ENCODE assay signal across 23 mouse cellular contexts in genomic region chr3:71563820-71564418, GRCm38 (mm10).
DNase-seq lines count a peak whose midpoint lies in the region; ATAC-seq and TF ChIP-seq lines count a peak whose summit lies in the region.
"Had no signal": no experiment of that assay in that cellular context is flagged by ENCODE, and none has a peak within 500 bp of the region (broad histone marks: within the 10 kb centered on the region; RNA-seq: fewer than 3 reads in every experiment).

No protein-coding gene starts in this region.

- intact Hi-C loops in left cerebral cortex, postnatal 36 days (cut with DNase I), result no loop called here

- TF ChIP-seq POLR2A in MEL (IDR thresholded peaks at IDR 0.05; ENCODE audit: control insufficient read depth in 1 of 2, insufficient read depth in 1 of 2, low read depth in 1 of 2, low read length in 2 of 2, poor library complexity in 1 of 2) (no peak), myocyte (IDR thresholded peaks at IDR 0.05; ENCODE audit: insufficient read length, low read depth) (no peak)

- peak overlapping the region; percentile 30 for H3K9ac ChIP-seq in MEL (ENCODE audit: control insufficient read depth, low read depth, low read length, poor library complexity, severe bottlenecking)
- H3K9ac ChIP-seq in forebrain, embryonic 15.5 days (replicated peaks), result no peak overlapping the region
- H3K9ac ChIP-seq: embryonic facial prominence, embryonic 12.5 days; hindbrain, embryonic 13.5 days; limb, embryonic 12.5 days; stomach, embryonic 15.5 days had no signal

- no peak for ATAC-seq in forebrain, embryonic 15.5 days (replicated peaks)
- ATAC-seq: intestine, embryonic 16.5 days had no signal

- H3K79me2 ChIP-seq in MEL (ENCODE audit: control insufficient read depth, insufficient read depth, low read length, poor library complexity) (no peaks in the 10 kb centered on the region), myocyte (ENCODE audit: control insufficient read depth, insufficient read depth) (no peaks in the 10 kb centered on the region)

- no peak for TF ChIP-seq EP300 in MEL (IDR thresholded peaks at IDR 0.05; ENCODE audit: low read depth in 1 of 2, low read length in 2 of 2)

- TF ChIP-seq RAD21 in MEL (IDR thresholded peaks at IDR 0.05; ENCODE audit: low read depth, low read length), result no peak

- H3K4me1 ChIP-seq in MEL (ENCODE audit: control insufficient read depth in 1 of 2, insufficient read depth in 2 of 2, low read length in 2 of 2), result no peaks in the 10 kb centered on the region; a peak in 1 of 4 replicates
- no peaks in the 10 kb centered on the region for H3K4me1 ChIP-seq in erythroblast, embryonic 14.5 days (ENCODE audit: control insufficient read depth)
- no peaks in the 10 kb centered on the region for H3K4me1 ChIP-seq in forebrain, embryonic 15.5 days
- H3K4me1 ChIP-seq: embryonic facial prominence, embryonic 12.5 days; heart, embryonic 10.5 days; hindbrain, embryonic 13.5 days; limb, embryonic 12.5 days; stomach, embryonic 15.5 days had no signal

- DNase-seq in CD4-positive helper T cell, adult 2 months (ENCODE audit: low read depth, low spot score), result peak; percentile 27
- peak; percentile 46 for DNase-seq in MEL (ENCODE audit: low read depth, low spot score)
- no peak for DNase-seq in left cerebral cortex, postnatal 36 days (ENCODE audit: low spot score in 2 of 2)
- no peak for DNase-seq in layer of hippocampus, postnatal 14 days (ENCODE audit: low spot score in 2 of 2)
- DNase-seq: adrenal gland, postnatal 10 days; cerebellum, adult 2 months; gastrocnemius, postnatal 25 days; heart, postnatal 10 days; lung, postnatal 14 days; midbrain, embryonic 14.5 days; right cerebral cortex, adult 18-20 months; thymus, postnatal 25 days had no signal

- H3K27me3 ChIP-seq in MEL (ENCODE audit: control insufficient read depth in 1 of 2, insufficient read depth in 2 of 2, low read length in 2 of 2), result no peaks in the 10 kb centered on the region
- H3K27me3 ChIP-seq in erythroblast, embryonic 14.5 days (ENCODE audit: control insufficient read depth), result no peaks in the 10 kb centered on the region
- H3K27me3 ChIP-seq in myocyte (ENCODE audit: control insufficient read depth, insufficient read depth, insufficient read length), result no peaks in the 10 kb centered on the region
- no peaks in the 10 kb centered on the region for H3K27me3 ChIP-seq in forebrain, embryonic 15.5 days
- H3K27me3 ChIP-seq: embryonic facial prominence, embryonic 12.5 days; hindbrain, embryonic 13.5 days; limb, embryonic 12.5 days; stomach, embryonic 15.5 days had no signal

- H3ac ChIP-seq in myocyte (ENCODE audit: control insufficient read depth, insufficient read length), result no peak overlapping the region

- H3K4me3 ChIP-seq in MEL (ENCODE audit: control insufficient read depth in 1 of 2, insufficient read depth in 1 of 2, low read depth in 2 of 2, low read length in 2 of 2), result peak overlapping the region; percentile 62 to 81
- H3K4me3 ChIP-seq in erythroblast, embryonic 14.5 days (replicated peaks), result peak overlapping the region; percentile 24
- H3K4me3 ChIP-seq in myocyte, result peak overlapping the region; percentile 13
- H3K4me3 ChIP-seq in forebrain, embryonic 15.5 days, result no peak overlapping the region
- H3K4me3 ChIP-seq: embryonic facial prominence, embryonic 12.5 days; heart, embryonic 10.5 days; hindbrain, embryonic 13.5 days; layer of hippocampus, adult 2 months; left cerebral cortex, adult 2 months; limb, embryonic 12.5 days; stomach, embryonic 15.5 days had no signal

- H3K36me3 ChIP-seq in MEL (ENCODE audit: control insufficient read depth in 1 of 2, insufficient read depth in 2 of 2, low read length in 2 of 2) (no peaks in the 10 kb centered on the region), myocyte (ENCODE audit: control insufficient read depth, insufficient read depth) (no peaks in the 10 kb centered on the region)
- no peaks in the 10 kb centered on the region for H3K36me3 ChIP-seq in erythroblast, embryonic 14.5 days (ENCODE audit: control insufficient read depth)
- H3K36me3 ChIP-seq in forebrain, embryonic 15.5 days, result no peaks in the 10 kb centered on the region
- H3K36me3 ChIP-seq: embryonic facial prominence, embryonic 12.5 days; heart, embryonic 10.5 days; hindbrain, embryonic 13.5 days; limb, embryonic 12.5 days; stomach, embryonic 15.5 days had no signal

- no peaks in the 10 kb centered on the region for H3K9me3 ChIP-seq in MEL (replicated peaks; ENCODE audit: insufficient read depth, low read length)
- H3K9me3 ChIP-seq in erythroblast, embryonic 14.5 days (ENCODE audit: control insufficient read depth, low read length), result peaks cover 6% of the 10 kb centered on the region
- no peaks in the 10 kb centered on the region for H3K9me3 ChIP-seq in forebrain, embryonic 15.5 days
- H3K9me3 ChIP-seq: embryonic facial prominence, embryonic 12.5 days; heart, embryonic 10.5 days; hindbrain, embryonic 13.5 days; limb, embryonic 12.5 days; stomach, embryonic 15.5 days had no signal

- 90% methylated on average over 3 of the region's 3 CpGs for WGBS in forebrain, embryonic 15.5 days

- peak overlapping the region; percentile 57 for H3K4me2 ChIP-seq in myocyte (ENCODE audit: low read depth)
- H3K4me2 ChIP-seq in forebrain, embryonic 15.5 days (replicated peaks), result no peak overlapping the region
- H3K4me2 ChIP-seq: embryonic facial prominence, embryonic 12.5 days; hindbrain, embryonic 13.5 days; limb, embryonic 12.5 days; stomach, embryonic 15.5 days had no signal

- no peak overlapping the region for H3K27ac ChIP-seq in MEL (ENCODE audit: control insufficient read depth, low read depth, low read length)
- H3K27ac ChIP-seq in forebrain, embryonic 15.5 days (replicated peaks), result no peak overlapping the region
- H3K27ac ChIP-seq: embryonic facial prominence, embryonic 12.5 days; heart, embryonic 10.5 days; hindbrain, embryonic 13.5 days; left cerebral cortex, adult 2 months; limb, embryonic 12.5 days; stomach, embryonic 15.5 days had no signal

- TF ChIP-seq CTCF in MEL (IDR thresholded peaks at IDR 0.05 in 2 of 3, conservative IDR thresholded peaks at IDR 0.05 in 1 of 3; ENCODE audit: control insufficient read depth in 1 of 3, insufficient read depth in 1 of 3, low read depth in 2 of 3, low read length in 3 of 3, poor library complexity in 1 of 3, severe bottlenecking in 1 of 3), result no peak

TF ChIP-seq in MEL, 35 proteins besides CTCF, POLR2A, EP300 and RAD21:
- no peak for TF ChIP-seq ZC3H11A (IDR thresholded peaks at IDR 0.05; ENCODE audit: low read depth, low read length)
- TF ChIP-seq E2F4 (IDR thresholded peaks at IDR 0.05; ENCODE audit: borderline replicate concordance, low read depth, low read length), result no peak
- peak; percentile 36 for TF ChIP-seq ETS1 (IDR thresholded peaks at IDR 0.05; ENCODE audit: low read depth, low read length)
- no peak for TF ChIP-seq SMC3 (IDR thresholded peaks at IDR 0.05; ENCODE audit: low read depth, low read length)
- no peak for TF ChIP-seq ELF1 (IDR thresholded peaks at IDR 0.05; ENCODE audit: low read depth, low read length)

TF ChIP-seq in myocyte, 11 proteins besides CTCF, POLR2A, EP300 and RAD21:
- TF ChIP-seq POLR2AphosphoS2 (IDR thresholded peaks at IDR 0.05; ENCODE audit: insufficient read length, low read depth) (no peak), CEBPB (IDR thresholded peaks at IDR 0.05; ENCODE audit: insufficient read depth, poor library complexity, severe bottlenecking) (no peak), E2F4 (IDR thresholded peaks at IDR 0.05; ENCODE audit: insufficient read depth) (no peak), MYOG (IDR thresholded peaks at IDR 0.05; ENCODE audit: control insufficient read depth in 1 of 3, insufficient read depth in 1 of 3, insufficient read length in 2 of 3, low read depth in 2 of 3) (no peak)

Comparison
In these comparisons a context has a peak if more than half of its experiments do, and no peak if none do; other contexts are left out.
1. DNase-seq: peak in CD4-positive helper T cell, adult 2 months (single experiment) and MEL (single experiment); none in left cerebral cortex, postnatal 36 days (0 of 2) and layer of hippocampus, postnatal 14 days (0 of 2).